Mouse (Mus musculus): ENCODE data around the gene Efhc1. TPM values are rescaled to one million over a fixed set of nuclear protein-coding genes. Genes with fewer than 3 reads are reported as not detected.

Efhc1 gene
- 2.0 and 2.9 TPM in 2 replicates for polyA plus RNA-seq (2016; fragmentation: Nextera tagmentation; extraction: Ambion mirVana)

DNA sequence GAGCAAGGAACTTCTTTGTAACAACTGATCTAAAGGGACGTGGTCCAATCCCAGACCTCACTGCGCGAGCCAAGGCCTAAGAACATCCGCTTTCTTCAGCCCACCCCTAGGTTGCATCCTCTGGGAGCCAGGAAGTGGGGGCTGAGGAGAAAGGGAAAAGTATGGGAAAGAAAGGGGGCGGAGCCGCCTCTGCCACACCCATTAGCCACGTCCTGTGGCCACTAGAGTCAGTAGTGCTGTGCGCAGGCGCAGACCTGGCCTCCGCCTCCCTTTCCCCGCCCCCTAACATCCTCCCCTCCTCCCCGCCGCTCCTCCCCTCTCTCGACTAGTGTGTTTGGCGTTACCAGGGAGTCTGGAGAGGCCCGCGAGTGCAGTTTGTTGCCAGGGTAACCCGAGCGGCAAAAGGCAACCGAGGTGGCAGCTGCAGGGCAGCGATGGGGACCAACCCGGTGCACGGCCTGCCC lies at the start of gene Efhc1:
Gene Efhc1 (plus strand): TSS at position 327 of the 464 bp plus-strand sequence.
- Histone ChIP-seq H3K27me3 (no peaks in the 10 kb centered on the region), H3K4me1 (peaks cover 7% of the 10 kb centered on the region), H3K36me3 (replicated peaks) (no peaks in the 10 kb centered on the region), H3K9ac (peak within 1 kb of the TSS; percentile 69), H3K4me2 (peak within 1 kb of the TSS; percentile 73), H3K9me3 (no peaks in the 10 kb centered on the region), H3K4me3 (replicated peaks) (peak within 1 kb of the TSS; percentile 54), H3K27ac (peak within 1 kb of the TSS; percentile 83)
- peak; percentile 98 for ATAC-seq (ENCODE audit: low FRiP score)
- WGBS = 2% methylated on average over 22 of the region's 23 CpGs

GRCm38 (mm10) chr1:20905501-20906127 lies 45.8 kb upstream of the Efhc1 start:
- Histone ChIP-seq H3K4me1 (peaks cover 21% of the 10 kb centered on the region), H3K4me3 (replicated peaks) (no peak overlapping the region), H3K4me2 (no peak overlapping the region), H3K27ac (peak overlapping the region; percentile 61), H3K36me3 (replicated peaks) (no peaks in the 10 kb centered on the region), H3K9me3 (no peaks in the 10 kb centered on the region), H3K27me3 (no peaks in the 10 kb centered on the region), H3K9ac (no peak overlapping the region)
- 56% methylated on average over 8 of the region's 8 CpGs for WGBS
- peak; percentile 43; the same call in 1 of the 2 replicates for ATAC-seq (ENCODE audit: low FRiP score)

GRCm38 (mm10) chr1:20906128-20906515 lies 45.3 kb upstream of the Efhc1 start:
- Histone ChIP-seq H3K4me2 (no peak overlapping the region), H3K27me3 (no peaks in the 10 kb centered on the region), H3K27ac (peak overlapping the region; percentile 61; the same call in 1 of the 2 replicates), H3K9me3 (no peaks in the 10 kb centered on the region), H3K4me1 (peaks cover 21% of the 10 kb centered on the region), H3K9ac (no peak overlapping the region), H3K36me3 (replicated peaks) (no peaks in the 10 kb centered on the region), H3K4me3 (replicated peaks) (no peak overlapping the region)
- WGBS = 86% methylated on average over 9 of the region's 9 CpGs
- ATAC-seq (ENCODE audit: low FRiP score) = no peak

- no peak for ATAC-seq (ENCODE audit: low FRiP score)
- Histone ChIP-seq H3K4me1 (peaks cover 28% of the 10 kb centered on the region), H3K36me3 (replicated peaks) (no peaks in the 10 kb centered on the region), H3K4me3 (replicated peaks) (no peak overlapping the region), H3K4me2 (no peak overlapping the region), H3K9ac (no peak overlapping the region), H3K27ac (peak overlapping the region; percentile 43; the same call in 1 of the 2 replicates), H3K9me3 (no peaks in the 10 kb centered on the region), H3K27me3 (no peaks in the 10 kb centered on the region)
- 15% methylated on average over 4 of the region's 4 CpGs for WGBS
Measured at GRCm38 (mm10) chr1:20908541-20908940, 42.9 kb upstream of the Efhc1 start.

GRCm38 (mm10) chr1:20912115-20912514 lies 39.3 kb upstream of the Efhc1 start:
- peaks cover 23% of the 10 kb centered on the region for H3K4me1 ChIP-seq
- no peak overlapping the region for H3K4me3 ChIP-seq (replicated peaks)
- H3K27ac ChIP-seq = no peak overlapping the region
- H3K36me3 ChIP-seq (replicated peaks) = no peaks in the 10 kb centered on the region
- WGBS = 9% methylated on average over 2 of the region's 2 CpGs
- H3K4me2 ChIP-seq = no peak overlapping the region
- no peaks in the 10 kb centered on the region for H3K9me3 ChIP-seq
- H3K27me3 ChIP-seq = no peaks in the 10 kb centered on the region
- no peak for ATAC-seq (ENCODE audit: low FRiP score)
- no peak overlapping the region for H3K9ac ChIP-seq

GRCm38 (mm10) chr1:20912527-20913171 lies 38.8 kb upstream of the Efhc1 start:
- Histone ChIP-seq H3K27me3 (no peaks in the 10 kb centered on the region), H3K9ac (no peak overlapping the region), H3K36me3 (replicated peaks) (no peaks in the 10 kb centered on the region), H3K4me3 (replicated peaks) (no peak overlapping the region), H3K4me2 (no peak overlapping the region), H3K9me3 (no peaks in the 10 kb centered on the region), H3K27ac (no peak overlapping the region), H3K4me1 (peaks cover 19% of the 10 kb centered on the region)
- ATAC-seq (ENCODE audit: low FRiP score) = 0 out of 2 replicates have a peak, but pooled peaks have one; percentile 21
- WGBS = 55% methylated on average over 13 of the region's 13 CpGs

DNA sequence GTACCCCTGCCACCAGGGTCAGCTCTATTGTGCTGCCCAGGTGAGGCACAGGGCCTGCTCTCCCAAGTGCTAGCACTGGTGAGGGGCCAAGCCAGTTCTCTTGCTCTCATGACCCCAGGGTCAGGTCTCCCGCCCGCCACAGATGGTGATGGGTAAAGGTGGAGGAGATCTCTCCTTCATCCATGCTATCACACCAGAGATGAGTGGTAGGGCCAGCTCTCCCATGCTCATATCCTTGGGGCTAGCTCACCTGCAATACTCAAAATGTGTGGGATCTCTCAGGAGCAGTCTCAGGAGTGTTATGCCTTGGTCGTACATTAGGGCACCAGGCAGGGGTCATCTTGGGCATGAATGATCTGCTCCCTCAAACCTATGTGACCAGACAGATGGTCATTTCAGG lies 36.7 kb upstream of the Efhc1 start:
- Histone ChIP-seq H3K9ac (no peak overlapping the region), H3K9me3 (no peaks in the 10 kb centered on the region), H3K36me3 (replicated peaks) (no peaks in the 10 kb centered on the region), H3K4me3 (replicated peaks) (no peak overlapping the region), H3K4me1 (peaks cover 9% of the 10 kb centered on the region), H3K27me3 (no peaks in the 10 kb centered on the region), H3K4me2 (no peak overlapping the region), H3K27ac (no peak overlapping the region)
- 92% methylated on average over 3 of the region's 3 CpGs for whole genome bisulfite sequencing
- 0 out of 2 replicates have a peak, but pooled peaks have one; percentile 33 for ATAC-seq (ENCODE audit: low FRiP score)

DNA sequence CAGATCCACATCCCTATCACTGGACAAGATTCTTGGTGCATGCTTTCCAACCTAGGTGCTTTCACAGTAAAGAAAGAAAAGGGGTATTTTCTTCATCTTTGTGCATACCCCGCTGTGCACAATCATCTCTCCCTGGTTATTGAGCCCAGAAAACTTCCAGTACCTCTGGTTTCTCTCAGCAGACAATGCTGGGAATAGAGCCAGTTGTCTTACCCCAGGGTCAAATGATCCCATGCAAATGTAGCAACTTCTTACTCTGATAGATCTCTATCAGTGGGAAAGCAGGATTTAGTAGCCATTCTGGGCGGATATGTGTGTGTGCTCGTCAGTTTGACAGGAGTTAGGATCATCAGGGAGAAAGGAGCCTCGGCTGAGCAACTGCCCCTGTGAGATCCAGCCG lies 35.8 kb upstream of the Efhc1 start:
- H3K27me3 ChIP-seq = no peaks in the 10 kb centered on the region
- 80% methylated on average over 5 of the region's 5 CpGs for WGBS
- H3K4me1 ChIP-seq = peaks cover 11% of the 10 kb centered on the region
- H3K4me3 ChIP-seq (replicated peaks) = no peak overlapping the region
- H3K27ac ChIP-seq = no peak overlapping the region
- H3K36me3 ChIP-seq (replicated peaks) = no peaks in the 10 kb centered on the region
- H3K4me2 ChIP-seq = no peak overlapping the region
- H3K9me3 ChIP-seq = no peaks in the 10 kb centered on the region
- H3K9ac ChIP-seq = no peak overlapping the region
- no peak for ATAC-seq (ENCODE audit: low FRiP score)

DNA sequence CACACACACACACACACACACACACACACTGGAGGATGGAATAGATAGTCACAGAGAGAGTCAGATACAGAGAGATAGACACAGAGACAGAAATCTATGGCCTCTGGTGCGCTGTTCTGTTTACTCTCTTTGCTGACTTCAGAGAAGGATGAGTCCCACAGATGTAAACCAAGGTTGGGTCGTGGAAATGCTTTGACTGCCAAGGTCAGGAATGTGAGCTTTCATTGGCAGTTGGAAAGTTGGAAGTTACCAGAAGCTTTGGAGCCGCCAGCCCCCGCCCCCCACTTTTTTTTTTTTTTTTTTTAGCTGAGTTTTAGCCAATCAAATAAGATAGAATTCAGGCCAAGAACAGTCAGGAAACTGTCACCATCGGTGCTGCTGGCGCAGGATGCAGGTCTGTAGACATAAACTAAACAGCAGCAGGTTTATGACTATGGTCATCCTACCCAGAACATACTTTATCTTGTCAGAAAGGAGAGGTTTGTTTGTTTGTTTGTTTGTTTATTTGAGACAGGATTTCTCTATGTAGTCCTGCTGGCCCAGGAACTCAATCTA lies 33.9 kb upstream of the Efhc1 start:
- no peak overlapping the region for H3K27ac ChIP-seq
- H3K4me3 ChIP-seq (replicated peaks) = no peak overlapping the region
- H3K36me3 ChIP-seq (replicated peaks) = no peaks in the 10 kb centered on the region
- no peak overlapping the region for H3K4me2 ChIP-seq
- H3K4me1 ChIP-seq = peaks cover 10% of the 10 kb centered on the region
- H3K27me3 ChIP-seq = no peaks in the 10 kb centered on the region
- no peak for ATAC-seq (ENCODE audit: low FRiP score)
- no peak overlapping the region for H3K9ac ChIP-seq
- no peaks in the 10 kb centered on the region for H3K9me3 ChIP-seq
- WGBS = 89% methylated on average over 6 of the region's 6 CpGs

- no peaks in the 10 kb centered on the region for H3K27me3 ChIP-seq
- no peak overlapping the region for H3K4me3 ChIP-seq (replicated peaks)
- H3K4me2 ChIP-seq = no peak overlapping the region
- H3K27ac ChIP-seq = no peak overlapping the region
- no peak for ATAC-seq (ENCODE audit: low FRiP score)
- no peaks in the 10 kb centered on the region for H3K36me3 ChIP-seq (replicated peaks)
- WGBS = 100% methylated on average over 2 of the region's 2 CpGs
- H3K9ac ChIP-seq = no peak overlapping the region
- peaks cover 13% of the 10 kb centered on the region for H3K4me1 ChIP-seq
- H3K9me3 ChIP-seq = no peaks in the 10 kb centered on the region
Measured at GRCm38 (mm10) chr1:20919728-20920127, 31.7 kb upstream of the Efhc1 start.

GRCm38 (mm10) chr1:20921081-20921528 lies 30.3 kb upstream of the Efhc1 start:
- Histone ChIP-seq H3K4me3 (replicated peaks) (no peak overlapping the region), H3K9me3 (no peaks in the 10 kb centered on the region), H3K9ac (no peak overlapping the region), H3K4me1 (peaks cover 13% of the 10 kb centered on the region), H3K36me3 (replicated peaks) (no peaks in the 10 kb centered on the region), H3K27ac (no peak overlapping the region), H3K4me2 (no peak overlapping the region), H3K27me3 (no peaks in the 10 kb centered on the region)
- WGBS = 85% methylated on average over 10 of the region's 10 CpGs
- ATAC-seq (ENCODE audit: low FRiP score) = no peak

GRCm38 (mm10) chr1:20922612-20923399 lies 28.6 kb upstream of the Efhc1 start:
- H3K9me3 ChIP-seq = no peaks in the 10 kb centered on the region
- H3K4me1 ChIP-seq = peaks cover 13% of the 10 kb centered on the region
- WGBS = 71% methylated on average over 11 of the region's 11 CpGs
- no peak for ATAC-seq (ENCODE audit: low FRiP score)
- H3K27ac ChIP-seq = no peak overlapping the region
- H3K4me2 ChIP-seq = no peak overlapping the region
- no peak overlapping the region for H3K4me3 ChIP-seq (replicated peaks)
- no peak overlapping the region for H3K9ac ChIP-seq
- H3K36me3 ChIP-seq (replicated peaks) = no peaks in the 10 kb centered on the region
- H3K27me3 ChIP-seq = no peaks in the 10 kb centered on the region
